Mouse (Mus musculus) embryonic facial prominence, embryonic 14.5 days (tissue): ENCODE results near the gene Sh3bgrl3. TPM values are rescaled to one million over a fixed set of nuclear protein-coding genes. Genes with fewer than 3 reads are reported as not detected.
"Not testable (repeated sequence)": the region's sequence is repeated elsewhere in the genome, so short reads cannot be mapped to it uniquely, and the experiment has no call there.

Source experiments
- ATAC-seq: fragments of 200-750 bp; cut with Nextera tagmentation; 2 replicates; pipeline ENCODE4 v1.8.0; 2017; ENCODE audit warnings: low read depth, moderate number of reproducible peaks, moderate TSS enrichment
- DNase-seq: peaks from one replicate; pipeline ENCODE4 v3.0.0-alpha.2; 2015; ENCODE audit warnings: low spot score
- H3K27ac ChIP-seq: fragments of 300-500 bp; sonication (generic); replicated peaks from 2 replicates; pipeline ENCODE4 v1.5.1; 2014; ENCODE audit warnings: low read depth, mild to moderate bottlenecking, low read length, moderate library complexity
- H3K27me3 ChIP-seq: fragments of 300-500 bp; sonication (generic); replicated peaks from 2 replicates; pipeline ENCODE4 v1.6.1; 2014; ENCODE audit warnings: low read length; ENCODE audit not compliant: control insufficient read depth, insufficient read depth
- H3K36me3 ChIP-seq: fragments of 300-500 bp; sonication (generic); 2 replicates; pipeline ENCODE4 v1.6.1; 2014; ENCODE audit warnings: low read length, mixed read lengths; ENCODE audit not compliant: control insufficient read depth, insufficient read depth
- H3K4me1 ChIP-seq: fragments of 300-500 bp; sonication (generic); 2 replicates; pipeline ENCODE4 v1.6.1; 2014; ENCODE audit warnings: antibody characterized with exemption, low read length; ENCODE audit not compliant: control insufficient read depth, insufficient read depth
- H3K4me2 ChIP-seq: fragments of 300-500 bp; sonication (generic); 2 replicates; pipeline ENCODE4 v1.6.1; 2014; ENCODE audit warnings: low read depth, mild to moderate bottlenecking, low read length, moderate library complexity, mixed read lengths
- H3K4me3 ChIP-seq: fragments of 300-500 bp; sonication (generic); 2 replicates; pipeline ENCODE4 v1.5.1; 2014; ENCODE audit warnings: low read depth, mild to moderate bottlenecking, low read length
- H3K9ac ChIP-seq: fragments of 300-500 bp; sonication (generic); 2 replicates; pipeline ENCODE4 v1.6.1; 2014; ENCODE audit warnings: low read depth, mild to moderate bottlenecking, low read length, moderate library complexity, mixed read lengths
- H3K9me3 ChIP-seq: fragments of 300-500 bp; sonication (generic); 2 replicates; pipeline ENCODE4 v1.6.1; 2016; ENCODE audit warnings: low read length; ENCODE audit not compliant: control insufficient read depth
- WGBS: fragments of 180-500 bp; shearing (Covaris S2); extraction: QIAGEN DNeasy Blood & Tissue Kit; methylation state at CpG from one replicate; pipeline ENCODE4 v1.1.7; 2014; 5-methylcytosine and 5-hydroxymethylcytosine counted together
- polyA plus RNA-seq: library from polyadenylated mRNA; unstranded; fragments of >200 nt; fragmentation: Nextera tagmentation; extraction: Ambion mirVana; gene quantifications from 2 replicates; pipeline ENCODE4 v1.2.1, GENCODE M21; 2014

Gene Sh3bgrl3
- 445 and 477 TPM in 2 replicates for polyA plus RNA-seq

GRCm38 (mm10) chr4:134128221-134128982 lies at the start of gene Sh3bgrl3:
Gene Sh3bgrl3, minus strand, starts transcription at chr4:134128789.
- WGBS = under 1% methylated on average over 26 of the region's 50 CpGs
- H3K9me3 ChIP-seq = no peaks in the 10 kb centered on the region
- no peaks in the 10 kb centered on the region for H3K27me3 ChIP-seq
- ATAC-seq (peak; percentile 96), DNase-seq (peak; percentile 96)
- peaks cover 11% of the 10 kb centered on the region; the same call in 1 of the 2 replicates for H3K36me3 ChIP-seq
- H3K4me2 ChIP-seq = peak within 1 kb of the TSS; percentile 92
- H3K4me1 ChIP-seq = 0 out of 2 replicates have a peak, but pooled peaks cover 7% of the 10 kb centered on the region
- peak within 1 kb of the TSS; percentile 93 for H3K27ac ChIP-seq
- peak within 1 kb of the TSS; percentile 83 for H3K9ac ChIP-seq
- peak within 1 kb of the TSS; percentile 76 for H3K4me3 ChIP-seq

GRCm38 (mm10) chr4:134172391-134172790 lies 43.8 kb upstream of the Sh3bgrl3 start:
- H3K9ac ChIP-seq = no peak overlapping the region
- WGBS = 81% methylated on average over 3 of the region's 3 CpGs
- no peaks in the 10 kb centered on the region for H3K4me1 ChIP-seq
- no peaks in the 10 kb centered on the region for H3K9me3 ChIP-seq
- 0 out of 2 replicates have a peak, but pooled peaks cover 9% of the 10 kb centered on the region for H3K36me3 ChIP-seq
- H3K27ac ChIP-seq = no peak overlapping the region
- ATAC-seq = no peak
- H3K27me3 ChIP-seq = no peaks in the 10 kb centered on the region
- H3K4me3 ChIP-seq = no peak overlapping the region
- no peak for DNase-seq
- no peak overlapping the region for H3K4me2 ChIP-seq

GRCm38 (mm10) chr4:134166906-134167305 lies 38.3 kb upstream of the Sh3bgrl3 start:
- Histone ChIP-seq H3K4me1 (no peaks in the 10 kb centered on the region), H3K9me3 (no peaks in the 10 kb centered on the region), H3K9ac (no peak overlapping the region), H3K36me3 (peaks cover 13% of the 10 kb centered on the region), H3K27me3 (no peaks in the 10 kb centered on the region), H3K4me2 (no peak overlapping the region), H3K27ac (no peak overlapping the region), H3K4me3 (no peak overlapping the region)
- DNase-seq (no peak), ATAC-seq (no peak)
- WGBS = 94% methylated on average over 3 of the region's 3 CpGs

- H3K36me3 ChIP-seq = peaks cover 6% of the 10 kb centered on the region
- H3K9ac ChIP-seq = no peak overlapping the region
- ATAC-seq = no peak
- no peaks in the 10 kb centered on the region for H3K4me1 ChIP-seq
- H3K4me2 ChIP-seq = no peak overlapping the region
- no peak overlapping the region for H3K27ac ChIP-seq
- 87% methylated on average over 3 of the region's 3 CpGs for WGBS
- DNase-seq = no peak
- no peaks in the 10 kb centered on the region for H3K27me3 ChIP-seq
- H3K4me3 ChIP-seq = no peak overlapping the region
- no peaks in the 10 kb centered on the region for H3K9me3 ChIP-seq
Observed at GRCm38 (mm10) chr4:134165548-134166465, 37.2 kb upstream of the Sh3bgrl3 start.

- Histone ChIP-seq H3K36me3 (peaks cover 6% of the 10 kb centered on the region), H3K27ac (no peak overlapping the region), H3K9me3 (no peaks in the 10 kb centered on the region), H3K27me3 (no peaks in the 10 kb centered on the region), H3K4me3 (no peak overlapping the region), H3K9ac (no peak overlapping the region), H3K4me2 (no peak overlapping the region), H3K4me1 (no peaks in the 10 kb centered on the region)
- 48% methylated on average over 6 of the region's 6 CpGs for WGBS
- peak; percentile 57; the same call in 1 of the 2 replicates for ATAC-seq
- peak; percentile 54 for DNase-seq
Observed at GRCm38 (mm10) chr4:134165024-134165423, 36.4 kb upstream of the Sh3bgrl3 start.

- DNase-seq (no peak), ATAC-seq (no peak)
- H3K36me3 ChIP-seq = peaks cover 6% of the 10 kb centered on the region
- H3K9me3 ChIP-seq = no peaks in the 10 kb centered on the region
- no peaks in the 10 kb centered on the region for H3K27me3 ChIP-seq
- WGBS = 71% methylated on average over 4 of the region's 6 CpGs
- no peak overlapping the region for H3K9ac ChIP-seq
- H3K4me3 ChIP-seq = no peak overlapping the region
- H3K4me2 ChIP-seq = no peak overlapping the region
- no peak overlapping the region for H3K27ac ChIP-seq
- no peaks in the 10 kb centered on the region for H3K4me1 ChIP-seq
Observed at GRCm38 (mm10) chr4:134164591-134164990, 36.0 kb upstream of the Sh3bgrl3 start.

- H3K27ac ChIP-seq, H3K27me3 ChIP-seq, ATAC-seq, H3K9me3 ChIP-seq, H3K36me3 ChIP-seq: not testable (repeated sequence)
- Histone ChIP-seq H3K4me3 (peak overlapping the region; percentile 44), H3K4me2 (peak overlapping the region; percentile 45), H3K4me1 (peaks cover 11% of the 10 kb centered on the region), H3K9ac (peak overlapping the region; percentile 58)
- WGBS = 5% methylated on average over 28 of the region's 30 CpGs
- DNase-seq = peak; percentile 49
Observed at GRCm38 (mm10) chr4:134160071-134160470, 31.5 kb upstream of the Sh3bgrl3 start.

GRCm38 (mm10) chr4:134158774-134159173 lies 30.2 kb upstream of the Sh3bgrl3 start:
- Histone ChIP-seq H3K36me3 (peaks cover 10% of the 10 kb centered on the region; the same call in 1 of the 2 replicates), H3K9me3 (no peaks in the 10 kb centered on the region), H3K27me3 (no peaks in the 10 kb centered on the region), H3K9ac (no peak overlapping the region), H3K4me1 (peaks cover 11% of the 10 kb centered on the region), H3K4me3 (no peak overlapping the region), H3K27ac (no peak overlapping the region), H3K4me2 (no peak overlapping the region; the same call in 1 of the 2 replicates)
- DNase-seq (no peak), ATAC-seq (no peak)
- WGBS = 63% methylated on average over 6 of the region's 6 CpGs
